Mouse (Mus musculus) hindbrain, embryonic 16.5 days (tissue): ENCODE data around the gene Numb. TPM values are rescaled to one million over a fixed set of nuclear protein-coding genes. Genes with fewer than 3 reads are reported as not detected.

ENCODE experiments used
- ATAC-seq: fragments of 200-750 bp; cut with Nextera tagmentation; 2 replicates; pipeline ENCODE4 v1.8.0; 2017; ENCODE audit warnings: moderate TSS enrichment, moderate library complexity
- H3K27ac ChIP-seq: fragments of 300-500 bp; sonication (generic); 2 replicates; pipeline ENCODE4 v1.5.1; 2014; ENCODE audit warnings: low read depth, mild to moderate bottlenecking, control low read depth, low read length, moderate library complexity
- H3K27me3 ChIP-seq: fragments of 300-500 bp; sonication (generic); replicated peaks from 2 replicates; pipeline ENCODE4 v1.6.1; 2014; ENCODE audit warnings: low read length; ENCODE audit not compliant: control insufficient read depth, insufficient read depth
- H3K36me3 ChIP-seq: fragments of 300-500 bp; sonication (generic); 2 replicates; pipeline ENCODE4 v1.6.1; 2014; ENCODE audit warnings: mild to moderate bottlenecking, low read length, moderate library complexity, mixed read lengths; ENCODE audit not compliant: control insufficient read depth, insufficient read depth
- H3K4me1 ChIP-seq: fragments of 300-500 bp; sonication (generic); 2 replicates; pipeline ENCODE4 v1.6.1; 2014; ENCODE audit warnings: low read depth, low read length; ENCODE audit not compliant: control insufficient read depth, insufficient read depth
- H3K4me2 ChIP-seq: fragments of 300-500 bp; sonication (generic); 2 replicates; pipeline ENCODE4 v1.6.1; 2014; ENCODE audit warnings: mild to moderate bottlenecking, low read length, control low read depth, moderate library complexity
- H3K4me3 ChIP-seq: fragments of 300-500 bp; sonication (generic); 2 replicates; pipeline ENCODE4 v1.5.1; 2014; ENCODE audit warnings: mild to moderate bottlenecking, low read length, control low read depth, moderate library complexity
- H3K9ac ChIP-seq: fragments of 300-500 bp; sonication (generic); 2 replicates; pipeline ENCODE4 v1.6.1; 2014; ENCODE audit warnings: low read depth, mild to moderate bottlenecking, control low read depth, low read length, moderate library complexity
- H3K9me3 ChIP-seq: fragments of 300-500 bp; sonication (generic); 2 replicates; pipeline ENCODE4 v1.6.1; 2014; ENCODE audit warnings: mild to moderate bottlenecking, low read length, moderate library complexity; ENCODE audit not compliant: control insufficient read depth
- WGBS: fragments of 180-500 bp; shearing (Covaris S2); extraction: QIAGEN DNeasy Blood & Tissue Kit; methylation state at CpG from one replicate; pipeline ENCODE4 v1.1.7; 2014; 5-methylcytosine and 5-hydroxymethylcytosine counted together
- polyA plus RNA-seq: library from polyadenylated mRNA; unstranded; fragments of >200 nt; fragmentation: Nextera tagmentation; extraction: Ambion mirVana; gene quantifications from 2 replicates; pipeline ENCODE4 v1.2.1, GENCODE M21; 2015

Numb gene
- 15.7 and 17.2 TPM in 2 replicates for polyA plus RNA-seq

DNA sequence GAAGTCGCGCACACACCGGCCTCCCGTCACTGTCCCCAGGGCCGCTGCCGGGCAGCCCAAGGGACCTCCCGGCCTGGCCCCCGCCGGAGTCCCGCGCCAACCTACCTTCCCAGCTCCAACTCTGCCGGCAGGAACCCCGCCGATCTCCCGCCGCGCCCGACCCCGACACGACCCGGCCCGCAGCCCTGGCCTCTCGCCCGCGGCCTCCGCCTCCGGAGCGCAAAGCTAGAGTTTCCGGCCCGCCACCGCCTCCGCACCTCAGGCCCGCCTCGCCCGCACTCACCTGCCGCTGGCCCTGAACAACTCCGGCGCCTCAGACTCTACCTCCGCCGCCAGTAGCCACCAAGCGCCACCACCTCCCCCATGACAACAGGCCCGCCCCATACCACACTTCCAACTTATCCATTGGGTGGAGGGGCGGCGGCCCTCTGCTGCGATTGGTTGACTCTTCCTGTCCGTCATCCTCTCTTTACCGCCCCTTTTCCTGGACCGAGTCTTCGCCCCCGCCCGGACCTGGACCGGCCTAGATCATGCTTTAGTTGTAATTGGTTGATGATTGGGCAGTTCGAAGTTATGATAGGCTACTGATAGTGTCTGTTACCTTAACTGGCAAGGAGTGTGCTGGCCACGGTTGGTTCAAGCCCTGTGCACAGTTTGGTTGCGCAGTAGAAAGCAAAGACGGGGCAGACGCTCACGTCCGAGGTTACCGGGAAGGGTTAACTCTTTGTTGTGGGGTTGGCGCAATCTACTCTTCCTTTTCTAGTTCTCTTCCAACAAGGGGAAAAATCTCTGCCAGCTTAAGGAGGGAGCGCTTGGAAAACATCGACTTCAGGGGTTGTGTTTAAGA is at the start of gene Numb:
Numb (minus strand) TSS at position 400 of the 847 bp plus-strand sequence.
- Histone ChIP-seq H3K4me2 (peak within 1 kb of the TSS; percentile 89), H3K27me3 (no peaks in the 10 kb centered on the region), H3K27ac (peak within 1 kb of the TSS; percentile 87), H3K9ac (peak within 1 kb of the TSS; percentile 89), H3K4me3 (peak within 1 kb of the TSS; percentile 97), H3K4me1 (peaks cover 19% of the 10 kb centered on the region), H3K9me3 (no peaks in the 10 kb centered on the region), H3K36me3 (no peaks in the 10 kb centered on the region)
- ATAC-seq = peak; percentile 100
- WGBS = under 1% methylated on average over 49 of the region's 63 CpGs

DNA sequence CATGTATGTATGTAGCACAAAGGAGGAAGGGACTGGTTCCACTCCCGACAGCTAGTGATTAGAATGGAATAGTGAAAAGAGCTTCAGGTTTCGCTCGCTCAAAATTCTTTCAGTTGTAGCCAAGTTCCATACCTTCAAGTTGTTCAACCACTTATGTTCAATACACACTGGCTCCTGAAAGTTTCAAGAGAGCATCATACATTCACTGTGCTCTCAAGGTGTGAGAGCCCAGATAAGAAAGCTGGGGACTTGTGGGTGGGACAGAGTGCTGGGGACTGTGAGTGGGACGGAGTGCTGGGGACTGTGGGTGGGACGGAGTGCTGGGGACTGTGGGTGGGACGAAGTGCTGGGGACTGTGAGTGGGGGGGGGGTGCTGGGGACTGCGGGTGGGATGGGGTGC is 43.5 kb upstream of the Numb start:
- no peaks in the 10 kb centered on the region for H3K36me3 ChIP-seq
- ATAC-seq = no peak
- no peak overlapping the region for H3K4me3 ChIP-seq
- H3K27ac ChIP-seq = no peak overlapping the region
- H3K9me3 ChIP-seq = no peaks in the 10 kb centered on the region
- H3K4me1 ChIP-seq = no peaks in the 10 kb centered on the region
- WGBS = 89% methylated on average over 7 of the region's 7 CpGs
- H3K4me2 ChIP-seq = no peak overlapping the region
- H3K27me3 ChIP-seq = no peaks in the 10 kb centered on the region
- H3K9ac ChIP-seq = no peak overlapping the region

DNA sequence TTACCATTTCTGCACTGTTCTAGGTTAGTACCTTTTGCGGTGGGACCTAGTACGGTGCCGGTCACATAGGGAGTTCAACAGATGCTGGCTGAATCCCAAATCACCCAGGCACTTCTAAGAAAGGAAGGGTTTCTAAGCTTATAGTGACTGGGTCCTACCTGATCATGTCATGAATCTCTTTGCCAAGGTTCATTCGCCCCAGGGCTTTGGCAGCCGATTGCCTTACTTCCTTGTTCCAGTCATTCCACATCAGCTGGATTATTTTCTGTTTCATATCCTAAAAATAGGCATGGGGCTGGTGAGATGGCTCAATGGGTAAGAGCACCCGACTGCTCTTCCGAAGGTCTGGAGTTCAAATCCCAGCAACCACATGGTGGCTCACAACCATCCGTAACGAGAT is 36.5 kb upstream of the Numb start:
- no peak overlapping the region for H3K27ac ChIP-seq
- no peak overlapping the region for H3K4me2 ChIP-seq
- no peak overlapping the region for H3K4me3 ChIP-seq
- ATAC-seq = no peak
- no peaks in the 10 kb centered on the region for H3K4me1 ChIP-seq
- no peaks in the 10 kb centered on the region for H3K27me3 ChIP-seq
- no peaks in the 10 kb centered on the region for H3K9me3 ChIP-seq
- H3K36me3 ChIP-seq = peaks cover 4% of the 10 kb centered on the region
- 95% methylated on average over 9 of the region's 9 CpGs for WGBS
- H3K9ac ChIP-seq = no peak overlapping the region

DNA sequence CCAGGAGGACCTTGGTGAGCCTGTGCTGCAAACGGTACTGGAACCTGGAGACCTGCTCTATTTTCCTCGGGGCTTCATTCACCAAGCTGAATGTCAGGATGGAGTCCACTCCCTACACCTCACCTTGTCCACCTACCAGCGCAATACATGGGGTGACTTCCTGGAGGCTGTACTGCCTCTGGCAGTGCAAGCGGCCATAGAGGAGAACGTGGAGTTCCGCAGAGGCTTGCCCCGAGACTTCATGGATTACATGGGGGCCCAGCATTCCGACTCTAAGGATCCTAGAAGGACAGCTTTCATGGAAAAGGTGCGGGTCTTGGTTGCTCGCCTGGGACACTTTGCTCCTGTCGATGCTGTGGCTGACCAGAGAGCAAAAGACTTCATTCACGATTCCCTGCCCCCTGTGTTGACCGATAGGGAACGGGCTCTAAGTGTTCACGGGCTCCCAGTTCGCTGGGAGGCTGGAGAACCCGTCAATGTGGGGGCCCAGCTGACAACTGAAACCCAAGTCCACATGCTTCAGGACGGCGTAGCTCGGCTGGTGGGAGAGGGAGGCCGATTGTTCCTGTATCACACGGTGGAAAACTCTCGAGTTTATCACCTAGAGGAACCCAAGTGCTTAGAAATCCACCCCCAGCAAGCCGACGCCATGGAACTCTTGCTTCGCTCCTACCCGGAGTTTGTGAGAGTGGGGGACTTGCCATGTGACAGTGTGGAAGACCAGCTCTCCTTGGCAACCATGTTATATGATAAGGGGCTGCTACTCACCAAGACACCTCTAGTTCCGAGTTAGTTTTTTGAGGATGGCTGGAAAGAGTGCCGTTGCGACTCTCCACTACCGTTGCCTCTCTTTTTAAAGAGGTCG is 30.2 kb upstream of the Numb start:
- Histone ChIP-seq H3K4me1 (peaks cover 19% of the 10 kb centered on the region), H3K27ac (no peak overlapping the region), H3K9ac (peak overlapping the region; percentile 85), H3K4me2 (peak overlapping the region; percentile 64), H3K36me3 (peaks cover 4% of the 10 kb centered on the region), H3K27me3 (no peaks in the 10 kb centered on the region), H3K9me3 (no peaks in the 10 kb centered on the region), H3K4me3 (peak overlapping the region; percentile 97)
- WGBS = 68% methylated on average over 32 of the region's 32 CpGs
- ATAC-seq = no peak

DNA sequence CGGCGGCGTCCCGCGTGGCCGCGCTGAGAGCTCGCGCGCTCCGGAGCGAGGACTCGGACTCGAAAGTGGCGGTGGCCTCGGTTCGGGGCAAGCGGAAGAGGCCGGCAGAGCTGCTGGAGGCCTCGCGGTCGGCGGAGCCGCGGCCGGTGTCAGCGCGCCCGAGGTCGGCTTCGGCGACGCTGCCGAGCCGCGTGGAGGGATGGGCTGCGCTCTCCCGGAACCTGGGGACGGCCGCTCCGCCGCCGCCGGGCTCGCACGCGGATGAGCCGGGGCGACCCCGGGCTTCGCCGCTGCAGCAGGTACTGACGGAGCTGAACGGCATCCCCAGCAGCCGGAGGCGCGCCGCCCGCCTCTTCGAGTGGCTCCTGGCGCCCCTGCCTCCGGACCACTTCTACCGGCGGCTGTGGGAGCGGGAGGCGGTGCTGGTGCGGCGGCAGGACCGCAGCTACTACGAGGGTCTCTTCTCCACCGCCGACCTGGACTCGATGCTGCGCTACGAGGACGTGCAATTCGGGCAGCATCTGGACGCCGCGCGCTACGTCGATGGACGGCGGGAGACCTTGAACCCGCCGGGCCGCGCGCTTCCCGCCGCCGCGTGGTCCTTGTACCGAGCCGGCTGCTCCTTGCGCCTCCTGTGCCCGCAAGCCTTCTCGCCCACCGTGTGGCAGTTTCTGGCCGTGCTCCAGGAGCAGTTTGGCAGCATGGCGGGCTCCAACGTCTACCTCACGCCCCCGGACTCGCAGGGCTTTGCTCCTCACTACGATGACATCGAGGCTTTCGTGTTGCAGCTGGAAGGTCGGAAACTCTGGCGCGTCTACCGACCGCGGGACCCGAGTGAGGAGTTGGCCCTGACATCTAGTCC is 29.3 kb upstream of the Numb start:
- H3K27me3 ChIP-seq = no peaks in the 10 kb centered on the region
- peak overlapping the region; percentile 64 for H3K4me2 ChIP-seq
- H3K4me3 ChIP-seq = peak overlapping the region; percentile 97
- H3K36me3 ChIP-seq = peaks cover 4% of the 10 kb centered on the region
- no peaks in the 10 kb centered on the region for H3K9me3 ChIP-seq
- peak; percentile 58 for ATAC-seq
- peak overlapping the region; percentile 85 for H3K9ac ChIP-seq
- peak overlapping the region; percentile 88 for H3K27ac ChIP-seq
- under 1% methylated on average over 107 of the region's 116 CpGs for WGBS
- H3K4me1 ChIP-seq = peaks cover 19% of the 10 kb centered on the region

DNA sequence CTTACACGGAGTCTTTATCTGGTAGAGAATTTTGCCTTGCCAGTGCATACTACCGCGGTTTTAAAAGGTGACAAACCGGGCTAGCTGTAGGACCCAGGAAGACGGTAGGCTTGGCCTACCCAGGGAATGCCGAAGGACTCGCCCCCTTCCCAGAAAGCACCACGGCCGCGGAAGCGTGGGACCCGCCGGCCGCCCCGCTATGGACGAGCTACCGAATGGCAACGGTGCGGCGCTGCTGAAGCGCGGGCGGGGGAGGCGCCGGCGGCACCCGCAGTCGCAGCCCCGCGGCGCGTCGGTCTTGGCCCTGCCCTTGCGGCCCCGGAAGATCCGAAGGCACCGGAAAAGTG is 28.7 kb upstream of the Numb start, which contains the start of gene Riox1:
Riox1 (plus strand) TSS at position 116 of the 347 bp plus-strand sequence.
- H3K9ac ChIP-seq = peak within 1 kb of the TSS; percentile 85
- no peaks in the 10 kb centered on the region for H3K9me3 ChIP-seq
- peak; percentile 98 for ATAC-seq
- H3K4me3 ChIP-seq = peak within 1 kb of the TSS; percentile 97
- peak within 1 kb of the TSS; percentile 88 for H3K27ac ChIP-seq
- peaks cover 4% of the 10 kb centered on the region for H3K36me3 ChIP-seq
- peaks cover 19% of the 10 kb centered on the region for H3K4me1 ChIP-seq
- peak within 1 kb of the TSS; percentile 64 for H3K4me2 ChIP-seq
- no peaks in the 10 kb centered on the region for H3K27me3 ChIP-seq
- WGBS = under 1% methylated on average over 37 of the region's 37 CpGs

DNA sequence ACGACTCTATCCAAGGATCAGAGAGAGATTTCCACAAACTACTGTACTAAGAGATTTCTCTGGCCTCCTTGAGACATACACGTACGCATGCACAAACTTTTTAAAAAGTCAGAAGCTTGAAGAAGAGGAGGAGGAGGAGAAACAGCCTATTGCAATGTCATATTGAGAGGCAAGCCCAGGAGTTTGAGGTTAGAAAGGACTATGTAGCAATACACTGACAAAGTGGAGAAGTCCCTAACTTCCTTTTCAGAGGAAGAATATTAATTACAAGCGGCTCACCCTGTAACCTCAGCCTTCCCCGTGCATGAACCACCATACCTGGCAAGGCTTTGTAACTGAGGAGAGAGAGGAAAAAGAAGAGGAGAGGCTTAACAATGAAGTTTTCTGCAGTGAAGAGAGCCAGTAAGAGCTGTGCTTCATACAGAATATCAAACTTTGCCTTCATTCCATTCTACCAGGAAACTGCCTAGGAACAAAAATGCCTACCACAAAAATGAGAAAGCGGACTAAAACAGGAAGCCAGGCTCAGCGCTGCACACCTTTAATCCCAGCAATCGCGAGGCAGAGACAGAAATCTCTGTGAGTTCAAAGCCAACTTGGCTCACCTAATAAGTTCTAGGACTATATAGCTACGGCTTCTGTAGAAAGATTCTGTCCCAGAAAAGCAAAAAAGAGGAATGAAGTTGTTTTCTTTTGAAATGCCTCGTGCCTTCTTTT is 28.2 kb upstream of the Numb start:
- H3K4me3 ChIP-seq = peak overlapping the region; percentile 97
- WGBS = 27% methylated on average over 11 of the region's 11 CpGs
- H3K27ac ChIP-seq = no peak overlapping the region; the same call in 1 of the 2 replicates
- ATAC-seq = no peak
- H3K4me1 ChIP-seq = peaks cover 19% of the 10 kb centered on the region
- no peaks in the 10 kb centered on the region for H3K27me3 ChIP-seq
- no peaks in the 10 kb centered on the region for H3K36me3 ChIP-seq
- no peaks in the 10 kb centered on the region for H3K9me3 ChIP-seq
- H3K9ac ChIP-seq = peak overlapping the region; percentile 53
- H3K4me2 ChIP-seq = peak overlapping the region; percentile 64

DNA sequence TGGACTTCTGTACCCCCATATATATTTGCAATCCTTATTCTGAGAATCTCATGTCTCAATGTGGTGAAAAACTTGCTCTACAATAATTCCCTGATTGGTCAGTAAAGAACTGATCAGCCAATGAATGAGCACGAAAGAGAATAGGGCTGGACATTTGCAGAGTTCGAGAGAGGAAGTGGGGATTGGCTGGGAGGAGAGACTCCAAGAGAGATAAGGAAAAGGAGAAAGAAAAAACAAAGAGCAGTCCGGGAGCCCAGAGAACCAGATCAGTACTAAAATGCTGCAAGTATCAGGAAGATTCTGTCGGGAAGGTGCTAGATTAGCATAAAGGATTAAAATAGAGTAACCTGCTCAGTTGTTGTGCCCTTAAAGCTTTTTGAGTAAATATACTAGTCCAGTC is 27.3 kb upstream of the Numb start:
- H3K4me2 ChIP-seq = no peak overlapping the region
- peaks cover 19% of the 10 kb centered on the region for H3K4me1 ChIP-seq
- WGBS = 82% methylated on average over 4 of the region's 4 CpGs
- no peak for ATAC-seq
- H3K4me3 ChIP-seq = no peak overlapping the region
- H3K9ac ChIP-seq = no peak overlapping the region
- no peaks in the 10 kb centered on the region for H3K9me3 ChIP-seq
- H3K27ac ChIP-seq = no peak overlapping the region
- H3K36me3 ChIP-seq = no peaks in the 10 kb centered on the region
- no peaks in the 10 kb centered on the region for H3K27me3 ChIP-seq
